Mouse (Mus musculus) midbrain, embryonic 14.5 days (tissue): Measurements from ENCODE around the gene Ssmem1. TPM values are rescaled to one million over a fixed set of nuclear protein-coding genes. Genes with fewer than 3 reads are reported as not detected.

Experiments used
- polyA plus RNA-seq: library from polyadenylated mRNA; unstranded; fragments of >200 nt; fragmentation: Nextera tagmentation; extraction: Ambion mirVana; gene quantifications from 2 replicates; pipeline ENCODE4 v1.2.1, GENCODE M21; 2014

The Ssmem1 gene
- polyA plus RNA-seq, 1 experiment from 2014 or later = not detected

Other genes with a start within 250 kb of the Ssmem1 start
- gene Ube2h, start 205.3 kb upstream of the Ssmem1 start, polyA plus RNA-seq = 63.1 and 76.5 TPM in 2 replicates
- gene Zc3hc1, start 118.8 kb upstream of the Ssmem1 start, polyA plus RNA-seq = 67.4 and 71.6 TPM in 2 replicates
- 44.2 and 56.2 TPM in 2 replicates for gene Klhdc10, start 108.0 kb upstream of the Ssmem1 start, polyA plus RNA-seq
- gene Tmem209, start 66 bp upstream of the Ssmem1 start, polyA plus RNA-seq = 24.8 and 38.2 TPM in 2 replicates
- gene Cpa2, start 31.7 kb downstream of the Ssmem1 start, polyA plus RNA-seq = 8.5 and 8.7 TPM in 2 replicates
- gene Cpa4, start 58.5 kb downstream of the Ssmem1 start, polyA plus RNA-seq = 0.98 and 1.2 TPM in 2 replicates
- gene Cpa5, start 101.2 kb downstream of the Ssmem1 start, polyA plus RNA-seq = 0.18 TPM in 1 of 2 replicates, not detected in the other
- 0.50 and 0.61 TPM in 2 replicates for gene Cpa1, start 129.4 kb downstream of the Ssmem1 start, polyA plus RNA-seq
- 13.3 and 14.2 TPM in 2 replicates for gene Cep41, start 183.9 kb downstream of the Ssmem1 start, polyA plus RNA-seq
- 297 and 402 TPM in 2 replicates for gene Mest, start 213.7 kb downstream of the Ssmem1 start, polyA plus RNA-seq